Mouse (Mus musculus) heart, postnatal 0 days (tissue): ENCODE measurements around the gene Rabep2. TPM values are rescaled to one million over a fixed set of nuclear protein-coding genes. Genes with fewer than 3 reads are reported as not detected.

ENCODE experiments used
- ATAC-seq: fragments of 200-750 bp; cut with Nextera tagmentation; 2 replicates; pipeline ENCODE4 v1.8.0; 2017; ENCODE audit warnings: low read depth, moderate number of reproducible peaks, moderate library complexity; ENCODE audit not compliant: insufficient read depth
- DNase-seq: peaks from one replicate; pipeline ENCODE4 v3.0.0-alpha.2; 2016; ENCODE audit warnings: low spot score
- H3K27ac ChIP-seq: fragments of 300-500 bp; sonication (generic); 2 replicates; pipeline ENCODE4 v1.5.1; 2014; ENCODE audit warnings: low read depth, mild to moderate bottlenecking
- H3K27me3 ChIP-seq: fragments of 300-500 bp; sonication (generic); 2 replicates; pipeline ENCODE4 v1.6.1; 2014; ENCODE audit warnings: low read length, mixed read lengths; ENCODE audit not compliant: control insufficient read depth, insufficient read depth
- H3K36me3 ChIP-seq: fragments of 300-500 bp; sonication (generic); replicated peaks from 2 replicates; pipeline ENCODE4 v1.6.1; 2014; ENCODE audit warnings: low read length, mixed read lengths; ENCODE audit not compliant: control insufficient read depth, insufficient read depth
- H3K4me1 ChIP-seq: fragments of 300-500 bp; sonication (generic); 2 replicates; pipeline ENCODE4 v1.6.1; 2014; ENCODE audit warnings: antibody characterized with exemption; ENCODE audit not compliant: control insufficient read depth, insufficient read depth
- H3K4me2 ChIP-seq: fragments of 300-500 bp; sonication (generic); 2 replicates; pipeline ENCODE4 v1.6.1; 2014; ENCODE audit warnings: low read depth, mild to moderate bottlenecking, low read length, moderate library complexity
- H3K4me3 ChIP-seq: fragments of 300-500 bp; sonication (generic); 2 replicates; pipeline ENCODE4 v1.5.1; 2014; ENCODE audit warnings: low read depth, low read length
- H3K9ac ChIP-seq: fragments of 300-500 bp; sonication (generic); replicated peaks from 2 replicates; pipeline ENCODE4 v1.6.1; 2014; ENCODE audit warnings: low read depth, low read length, mixed read lengths
- H3K9me3 ChIP-seq: fragments of 300-500 bp; sonication (generic); replicated peaks from 2 replicates; pipeline ENCODE4 v1.6.1; 2016; ENCODE audit warnings: low read length; ENCODE audit not compliant: control insufficient read depth
- CTCF ChIP-seq: IDR thresholded peaks from 2 replicates; pipeline ENCODE4 v1.5.1; 2016; ENCODE audit warnings: antibody characterized with exemption, control low read depth, low read depth
- EP300 ChIP-seq: IDR thresholded peaks from 2 replicates; pipeline ENCODE4 v1.6.1; 2016; ENCODE audit warnings: antibody characterized with exemption, low read depth
- WGBS: fragments of 180-500 bp; shearing (Covaris S2); extraction: QIAGEN DNeasy Blood & Tissue Kit; methylation state at CpG from one replicate; pipeline ENCODE4 v1.1.7; 2014; 5-methylcytosine and 5-hydroxymethylcytosine counted together
- polyA plus RNA-seq: library from polyadenylated mRNA; unstranded; fragments of >200 nt; fragmentation: Nextera tagmentation; extraction: Ambion mirVana; gene quantifications from 2 replicates; pipeline ENCODE4 v1.2.1, GENCODE M21; 2015
- total RNA-seq: library from RNA; depleted of rRNA; stranded (reverse); fragments of >200 nt; gene quantifications from 2 replicates; pipeline ENCODE4 v1.2.3, GENCODE M21; 2014; ENCODE audit warnings: low replicate concordance; rRNA removed

The Rabep2 gene
- total and polyA plus RNA-seq, 2 experiments from 2014 or later, result 15.0 to 24.8 TPM

GRCm38 (mm10) chr7:126491005-126491404 is 62.4 kb downstream of the Rabep2 start:
- no peak for TF ChIP-seq EP300
- no peak for TF ChIP-seq CTCF
- no peak for DNase-seq
- Histone ChIP-seq H3K9me3 (no peaks in the 10 kb centered on the region), H3K27me3 (no peaks in the 10 kb centered on the region), H3K36me3 (peaks cover 68% of the 10 kb centered on the region), H3K4me2 (no peak overlapping the region), H3K9ac (no peak overlapping the region), H3K4me1 (peaks cover 8% of the 10 kb centered on the region; the same call in 1 of the 2 replicates), H3K27ac (no peak overlapping the region), H3K4me3 (no peak overlapping the region)
- no peak for ATAC-seq
- WGBS, result 68% methylated on average over 1 of the region's 1 CpGs

GRCm38 (mm10) chr7:126491973-126492372 is 63.4 kb downstream of the Rabep2 start:
- H3K4me1 ChIP-seq, result peaks cover 6% of the 10 kb centered on the region; the same call in 1 of the 2 replicates
- no peaks in the 10 kb centered on the region for H3K9me3 ChIP-seq
- TF ChIP-seq CTCF, result no peak
- TF ChIP-seq EP300, result no peak
- no peak overlapping the region for H3K4me3 ChIP-seq
- DNase-seq (no peak), ATAC-seq (no peak)
- no peak overlapping the region for H3K9ac ChIP-seq
- WGBS, result 46% methylated on average over 11 of the region's 11 CpGs
- H3K4me2 ChIP-seq, result no peak overlapping the region
- H3K36me3 ChIP-seq, result peaks cover 78% of the 10 kb centered on the region
- H3K27me3 ChIP-seq, result no peaks in the 10 kb centered on the region
- H3K27ac ChIP-seq, result no peak overlapping the region

GRCm38 (mm10) chr7:126494120-126494519 is 65.6 kb downstream of the Rabep2 start:
- Histone ChIP-seq H3K36me3 (peaks cover 97% of the 10 kb centered on the region), H3K4me3 (no peak overlapping the region), H3K9me3 (no peaks in the 10 kb centered on the region), H3K4me2 (no peak overlapping the region), H3K27me3 (no peaks in the 10 kb centered on the region), H3K9ac (no peak overlapping the region), H3K4me1 (no peaks in the 10 kb centered on the region), H3K27ac (no peak overlapping the region)
- DNase-seq (no peak), ATAC-seq (no peak)
- TF ChIP-seq EP300, result no peak
- WGBS, result 86% methylated on average over 6 of the region's 6 CpGs

- H3K27me3 ChIP-seq, result no peaks in the 10 kb centered on the region
- H3K4me2 ChIP-seq, result no peak overlapping the region
- H3K4me1 ChIP-seq, result peaks cover 6% of the 10 kb centered on the region; the same call in 1 of the 2 replicates
- ATAC-seq (no peak), DNase-seq (no peak)
- WGBS, result 86% methylated on average over 5 of the region's 5 CpGs
- no peak overlapping the region for H3K4me3 ChIP-seq
- no peaks in the 10 kb centered on the region for H3K9me3 ChIP-seq
- H3K9ac ChIP-seq, result no peak overlapping the region
- H3K36me3 ChIP-seq, result peaks cover 98% of the 10 kb centered on the region
- no peak overlapping the region for H3K27ac ChIP-seq
- no peak for TF ChIP-seq CTCF
- no peak for TF ChIP-seq EP300
Measured at GRCm38 (mm10) chr7:126496475-126496874, 67.9 kb downstream of the Rabep2 start.

- ATAC-seq (no peak), DNase-seq (no peak)
- WGBS, result 93% methylated on average over 12 of the region's 12 CpGs
- Histone ChIP-seq H3K4me1 (peaks cover 8% of the 10 kb centered on the region; the same call in 1 of the 2 replicates), H3K27ac (no peak overlapping the region), H3K36me3 (peaks cover 83% of the 10 kb centered on the region), H3K9ac (no peak overlapping the region), H3K9me3 (no peaks in the 10 kb centered on the region), H3K27me3 (no peaks in the 10 kb centered on the region), H3K4me2 (no peak overlapping the region), H3K4me3 (no peak overlapping the region)
- TF ChIP-seq EP300, result no peak
Measured at GRCm38 (mm10) chr7:126497966-126498365, 69.4 kb downstream of the Rabep2 start.

Other genes starting within 250 kb of the Rabep2 start
- gene Xpo6, start 228.3 kb upstream of the Rabep2 start, total RNA-seq, result 52.9 and 78.8 TPM in 2 replicates
- gene Xpo6, start 228.3 kb upstream of the Rabep2 start, polyA plus RNA-seq, result 12.3 and 14.2 TPM in 2 replicates
- gene Sbk1, start 156.1 kb upstream of the Rabep2 start, total RNA-seq, result 42.0 and 48.9 TPM in 2 replicates
- 14.9 and 17.4 TPM in 2 replicates for gene Sbk1, start 156.1 kb upstream of the Rabep2 start, polyA plus RNA-seq
- gene Lat, start 59.2 kb upstream of the Rabep2 start, total RNA-seq, result 0.73 and 6.7 TPM in 2 replicates
- gene Lat, start 59.2 kb upstream of the Rabep2 start, polyA plus RNA-seq, result 0.75 and 1.1 TPM in 2 replicates
- 47.0 and 87.1 TPM in 2 replicates for gene Spns1, start 51.3 kb upstream of the Rabep2 start, total RNA-seq
- gene Spns1, start 51.3 kb upstream of the Rabep2 start, polyA plus RNA-seq, result 34.6 and 36.0 TPM in 2 replicates
- gene Nfatc2ip, start 32.0 kb upstream of the Rabep2 start, total RNA-seq, result 3.5 and 6.5 TPM in 2 replicates
- 1.2 TPM in 2 replicates for gene Nfatc2ip, start 32.0 kb upstream of the Rabep2 start, polyA plus RNA-seq
- gene Cd19, start 13.9 kb upstream of the Rabep2 start, total RNA-seq, result 0.04 TPM in 1 of 2 replicates, not detected in the other
- gene Cd19, start 13.9 kb upstream of the Rabep2 start, polyA plus RNA-seq, result 0.12 and 0.21 TPM in 2 replicates
- 0.92 and 3.8 TPM in 2 replicates for gene Atp2a1, start 34.3 kb downstream of the Rabep2 start, total RNA-seq
- 0.40 and 0.92 TPM in 2 replicates for gene Atp2a1, start 34.3 kb downstream of the Rabep2 start, polyA plus RNA-seq
- gene Sh2b1, start 46.7 kb downstream of the Rabep2 start, total RNA-seq, result 22.6 and 30.3 TPM in 2 replicates
- 34.4 and 34.5 TPM in 2 replicates for gene Sh2b1, start 46.7 kb downstream of the Rabep2 start, polyA plus RNA-seq
- 151 and 153 TPM in 2 replicates for gene Tufm, start 58.6 kb downstream of the Rabep2 start, total RNA-seq
- gene Tufm, start 58.6 kb downstream of the Rabep2 start, polyA plus RNA-seq, result 199 and 205 TPM in 2 replicates
- gene Atxn2l, start 74.7 kb downstream of the Rabep2 start, total RNA-seq, result 21.8 and 35.6 TPM in 2 replicates
- 13.4 and 14.1 TPM in 2 replicates for gene Atxn2l, start 74.7 kb downstream of the Rabep2 start, polyA plus RNA-seq
- gene Eif3c, start 137.7 kb downstream of the Rabep2 start, total RNA-seq, result 88.8 and 103 TPM in 2 replicates
- gene Eif3c, start 137.7 kb downstream of the Rabep2 start, polyA plus RNA-seq, result 108 and 114 TPM in 2 replicates
- not detected in 2 replicates for gene Apobr, start 156.2 kb downstream of the Rabep2 start, total RNA-seq
- gene Apobr, start 156.2 kb downstream of the Rabep2 start, polyA plus RNA-seq, result 0.34 and 0.40 TPM in 2 replicates
- gene Cln3, start 157.1 kb downstream of the Rabep2 start, total RNA-seq, result 14.8 and 17.1 TPM in 2 replicates
- 14.9 and 17.0 TPM in 2 replicates for gene Cln3, start 157.1 kb downstream of the Rabep2 start, polyA plus RNA-seq
- gene Il27, start 166.2 kb downstream of the Rabep2 start, total RNA-seq, result not detected in 2 replicates
- gene Il27, start 166.2 kb downstream of the Rabep2 start, polyA plus RNA-seq, result not detected in 2 replicates
- 1.3 and 4.1 TPM in 2 replicates for gene Nupr1, start 202.1 kb downstream of the Rabep2 start, total RNA-seq
- gene Nupr1, start 202.1 kb downstream of the Rabep2 start, polyA plus RNA-seq, result 8.9 and 13.0 TPM in 2 replicates
- gene Sgf29, start 220.6 kb downstream of the Rabep2 start, total RNA-seq, result 15.9 and 20.7 TPM in 2 replicates
- 21.9 and 25.3 TPM in 2 replicates for gene Sgf29, start 220.6 kb downstream of the Rabep2 start, polyA plus RNA-seq
- gene Sult1a1, start 247.7 kb downstream of the Rabep2 start, total RNA-seq, result 64.2 and 78.2 TPM in 2 replicates
- 24.8 and 30.4 TPM in 2 replicates for gene Sult1a1, start 247.7 kb downstream of the Rabep2 start, polyA plus RNA-seq